Mouse (Mus musculus): ENCODE results near the gene Gm20388.

- no peak for TF ChIP-seq CTCF (IDR thresholded peaks at IDR 0.05; ENCODE audit: low read depth, low read length)
- no peak for TF ChIP-seq GATA1 (IDR thresholded peaks at IDR 0.05; ENCODE audit: borderline replicate concordance, low read length)
Observed at GRCm38 (mm10) chr8:122529159-122529558, 2618.5 kb downstream of the Gm20388 start.

All from G1E (cell line).